Mouse (Mus musculus): ENCODE measurements around the gene Ccnb2. TPM values are rescaled to one million over a fixed set of nuclear protein-coding genes. Genes with fewer than 3 reads are reported as not detected.

The Ccnb2 gene
- total RNA-seq, 2 experiments from 2014 or later: 6.1 to 9.9 TPM

GRCm38 (mm10) chr9:70387410-70388119, 33.8 kb downstream of the Ccnb2 start:
- DNase-seq: peak; percentile 26 to 34
- intact Hi-C loops (cut with DNase I): loop anchor here (10.0 kb wide), 1 partner anchor 363 kb away; no protein-coding TSS in a partner anchor

GRCm38 (mm10) chr9:70384958-70385728, 36.2 kb downstream of the Ccnb2 start:
- intact Hi-C loops (cut with DNase I): loop anchor here (10.0 kb wide), 1 partner anchor 360 kb away; no protein-coding TSS in a partner anchor
- no peak for DNase-seq

DNA sequence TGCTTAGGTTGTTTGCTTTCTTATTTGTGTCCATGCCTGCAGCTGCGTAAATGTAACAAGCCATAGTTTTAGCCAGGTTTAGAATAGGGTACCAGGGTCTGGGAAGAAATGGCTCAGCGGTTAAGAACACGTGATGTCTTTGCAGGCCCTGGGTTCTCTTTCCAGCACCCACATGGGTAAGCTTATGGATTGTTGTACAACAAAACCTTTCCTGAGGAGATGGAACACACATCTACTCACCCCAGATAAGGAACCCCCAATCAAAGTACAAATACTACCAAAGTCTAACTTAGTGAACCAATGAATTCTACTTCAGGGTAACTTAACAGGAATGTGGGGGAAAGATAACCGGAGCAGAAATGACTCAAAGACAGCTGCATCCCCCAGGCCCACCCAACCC, 36.9 kb downstream of the Ccnb2 start:
- intact Hi-C loops (cut with DNase I): loop anchor here (10.0 kb wide), 1 partner anchor 360 kb away; no protein-coding TSS in a partner anchor
- DNase-seq: no peak

DNA sequence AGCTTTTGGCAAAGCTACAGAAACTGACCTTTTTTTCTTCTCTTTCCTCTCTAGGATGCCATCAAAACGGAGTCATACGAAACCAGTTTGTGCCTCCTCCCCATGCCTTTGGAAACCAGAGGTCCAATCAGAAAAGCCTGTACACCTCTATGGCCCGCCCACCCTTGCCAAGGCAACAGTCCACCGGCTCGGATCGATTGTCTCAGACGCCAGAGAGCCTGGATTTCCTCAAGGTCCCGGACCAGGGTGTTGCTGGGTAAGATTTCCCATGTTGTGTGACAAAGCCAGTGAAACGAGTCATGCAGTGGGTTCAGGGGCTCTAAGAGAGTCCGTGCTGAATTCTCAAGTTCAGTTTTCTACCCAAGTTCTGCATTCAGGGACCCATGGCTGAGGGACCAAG, 37.6 kb downstream of the Ccnb2 start:
- DNase-seq: no peak
- intact Hi-C loops (cut with DNase I): loop anchor here (10.0 kb wide), 1 partner anchor 359 kb away; no protein-coding TSS in a partner anchor

GRCm38 (mm10) chr9:70382091-70382490, 39.3 kb downstream of the Ccnb2 start:
- intact Hi-C loops (cut with DNase I): loop anchor here (10.0 kb wide), 1 partner anchor 357 kb away; no protein-coding TSS in a partner anchor
- DNase-seq: peak; percentile 13 to 23

- intact Hi-C loops (cut with DNase I): loop anchor here (10.0 kb wide), 1 partner anchor 355 kb away; no protein-coding TSS in a partner anchor
- no peak for DNase-seq
Observed at GRCm38 (mm10) chr9:70379502-70380467, 41.6 kb downstream of the Ccnb2 start.

GRCm38 (mm10) chr9:70371638-70372037, 49.7 kb downstream of the Ccnb2 start:
- intact Hi-C loops (cut with DNase I): no loop called here
- no peak for DNase-seq

- peak; percentile 8 to 23 for DNase-seq
Observed at GRCm38 (mm10) chr9:70366898-70367297, 54.4 kb downstream of the Ccnb2 start.

DNA sequence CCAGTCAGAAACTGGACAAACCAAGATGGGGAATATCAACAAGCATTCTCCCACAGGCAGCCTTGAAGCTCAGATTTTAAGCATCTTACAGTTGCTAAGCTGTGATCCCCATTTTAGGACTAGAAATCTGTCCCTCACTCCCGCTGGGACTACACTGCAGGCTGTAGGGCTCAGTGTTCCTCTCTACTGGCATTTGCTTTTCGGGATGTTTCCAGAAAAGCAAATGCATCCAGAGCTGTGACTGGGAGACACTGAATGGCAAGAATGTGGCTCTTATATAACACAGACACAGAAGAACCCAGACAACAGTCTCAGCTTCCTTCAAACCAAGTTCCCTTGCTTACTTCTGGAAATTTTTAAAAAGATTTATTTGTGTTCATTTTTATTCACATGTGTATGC, 55.4 kb downstream of the Ccnb2 start:
- no peak for DNase-seq
- intact Hi-C loops (cut with DNase I): no loop called here

More at GRCm38 (mm10) chr9:70366898-70367297, 54.4 kb downstream of the Ccnb2 start:
- intact Hi-C loops (cut with DNase I): no loop called here

DNA sequence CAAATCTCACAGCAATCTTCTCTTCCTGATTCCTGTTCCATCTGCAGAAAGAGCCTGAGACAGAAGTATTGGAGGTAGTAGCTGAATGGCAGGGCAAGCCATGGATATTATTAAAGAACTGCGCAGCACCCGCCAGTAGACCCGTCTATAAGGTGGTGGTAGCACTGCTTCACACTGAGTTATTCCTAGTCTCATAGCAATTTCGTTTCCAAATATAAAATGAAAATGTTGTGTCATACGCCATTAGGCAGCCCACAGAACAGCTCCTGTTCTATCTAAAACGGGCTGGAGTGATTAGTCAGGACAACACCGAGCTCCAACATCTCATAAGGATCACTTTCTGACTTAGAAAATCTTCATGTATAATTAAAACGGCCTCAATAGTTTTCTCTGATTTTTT, 56.6 kb downstream of the Ccnb2 start:
- intact Hi-C loops (cut with DNase I): no loop called here
- no peak for DNase-seq

DNA sequence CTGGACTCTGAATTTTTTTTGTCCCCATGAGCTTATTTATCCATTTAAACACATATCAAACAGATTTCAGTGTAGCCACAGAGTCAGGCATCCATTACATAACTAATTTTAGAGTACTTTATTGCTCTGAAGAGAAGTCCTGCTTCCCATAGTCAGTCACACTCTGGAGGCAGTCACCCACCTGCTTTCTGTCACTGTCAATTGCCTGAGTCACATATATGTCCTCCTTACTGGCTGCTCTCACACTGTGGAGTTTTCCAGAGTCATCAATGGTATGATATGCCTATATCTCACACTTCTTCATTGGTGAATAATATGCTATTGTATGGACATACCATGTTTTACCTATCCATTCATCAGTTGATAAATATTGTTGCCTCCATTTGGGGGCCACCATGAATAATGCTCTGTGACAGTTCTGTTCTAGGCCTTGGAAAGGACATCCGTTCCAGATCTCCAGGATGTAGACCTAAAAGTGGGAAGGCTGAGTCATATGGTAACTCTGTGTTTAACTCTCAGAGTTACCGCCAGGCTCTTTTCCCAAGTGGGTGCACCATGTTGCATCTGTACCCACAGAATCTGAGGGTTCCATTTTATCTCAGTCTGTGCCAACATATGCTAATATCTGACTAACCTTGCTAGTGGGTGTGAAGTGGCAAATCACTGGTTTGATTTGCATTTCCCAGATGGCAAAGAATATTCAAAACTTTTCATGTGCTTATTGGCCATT, 61.8 kb downstream of the Ccnb2 start:
- no peak for DNase-seq
- intact Hi-C loops (cut with DNase I): no loop called here

Small RNA genes within 50 kb of the gene (microRNA-seq; reads per million reads assigned to microRNA genes)
- gene Mir5626: 0 to 1.9 reads per million in 2 experiments

Other genes starting within 250 kb of the Ccnb2 start
- gene Myo1e, start 214.2 kb downstream of the Ccnb2 start, total RNA-seq (2021): 10 to 100 TPM; 14.6 to 17.6 TPM
- gene Rnf111, start 82.2 kb upstream of the Ccnb2 start, total RNA-seq (2021): 10 to 100 TPM; 27.5 to 27.8 TPM
- gene Sltm, start 121.2 kb upstream of the Ccnb2 start, total RNA-seq (2021): 10 to 100 TPM; 27.1 to 30.8 TPM
- gene Gm10642, start 234.7 kb upstream of the Ccnb2 start, total RNA-seq (2021): under 1 TPM; 0.45 to 0.56 TPM
- gene Mindy2, start 235.6 kb upstream of the Ccnb2 start, total RNA-seq (2021): 10 to 100 TPM; 34.7 to 35.0 TPM

All from heart, postnatal 14 days (tissue).